Mouse (Mus musculus) megakaryocyte, embryonic 14.5 days (primary cell): Measurements from ENCODE around the gene Kif22. TPM values are rescaled to one million over a fixed set of nuclear protein-coding genes. Genes with fewer than 3 reads are reported as not detected.

Experiments
- H3K27me3 ChIP-seq: replicated peaks from 2 replicates; pipeline ENCODE3; 2012; ENCODE audit warnings: inconsistent platforms
- H3K36me3 ChIP-seq: replicated peaks from 2 replicates; pipeline ENCODE3; 2012; ENCODE audit warnings: low read length, inconsistent platforms, mixed read lengths
- H3K4me1 ChIP-seq: 2 replicates; pipeline ENCODE4 v1.6.1; 2012; ENCODE audit warnings: inconsistent platforms
- H3K4me3 ChIP-seq: replicated peaks from 2 replicates; pipeline ENCODE3; 2012; ENCODE audit warnings: moderate library complexity, mild to moderate bottlenecking, inconsistent platforms
- H3K9me3 ChIP-seq: 2 replicates; pipeline ENCODE4 v1.6.1; 2012; ENCODE audit warnings: inconsistent platforms
- FLI1 ChIP-seq: IDR thresholded peaks from 2 replicates; pipeline ENCODE4 v1.6.1; 2012; ENCODE audit warnings: low read length, inconsistent platforms, mixed read lengths
- GATA1 ChIP-seq: IDR thresholded peaks from 3 replicates; pipeline ENCODE4 v1.6.1; 2012; ENCODE audit warnings: mixed read lengths, low read length, inconsistent platforms, borderline replicate concordance
- polyA plus RNA-seq: library from polyadenylated mRNA; stranded (reverse); fragments of >175 nt; gene quantifications from 2 replicates; pipeline ENCODE4 v1.2.3, GENCODE M21; 2012; ENCODE audit warnings: low replicate concordance; ENCODE audit not compliant: insufficient read depth

Kif22 gene
- polyA plus RNA-seq, 1 experiment: 18.0 TPM

GRCm38 (mm10) chr7:126984667-126985444 is 57.4 kb downstream of the Kif22 start:
- Histone ChIP-seq H3K4me1 (peaks cover 20% of the 10 kb centered on the region), H3K4me3 (no peak overlapping the region), H3K9me3 (no peaks in the 10 kb centered on the region), H3K36me3 (peaks cover 91% of the 10 kb centered on the region), H3K27me3 (no peaks in the 10 kb centered on the region)
- TF ChIP-seq GATA1 (no peak), FLI1 (no peak)

GRCm38 (mm10) chr7:126983113-126983512 is 59.2 kb downstream of the Kif22 start:
- Histone ChIP-seq H3K27me3 (no peaks in the 10 kb centered on the region), H3K9me3 (no peaks in the 10 kb centered on the region), H3K4me3 (no peak overlapping the region), H3K4me1 (peaks cover 38% of the 10 kb centered on the region), H3K36me3 (peaks cover 91% of the 10 kb centered on the region)
- TF ChIP-seq FLI1 (no peak), GATA1 (no peak)

DNA sequence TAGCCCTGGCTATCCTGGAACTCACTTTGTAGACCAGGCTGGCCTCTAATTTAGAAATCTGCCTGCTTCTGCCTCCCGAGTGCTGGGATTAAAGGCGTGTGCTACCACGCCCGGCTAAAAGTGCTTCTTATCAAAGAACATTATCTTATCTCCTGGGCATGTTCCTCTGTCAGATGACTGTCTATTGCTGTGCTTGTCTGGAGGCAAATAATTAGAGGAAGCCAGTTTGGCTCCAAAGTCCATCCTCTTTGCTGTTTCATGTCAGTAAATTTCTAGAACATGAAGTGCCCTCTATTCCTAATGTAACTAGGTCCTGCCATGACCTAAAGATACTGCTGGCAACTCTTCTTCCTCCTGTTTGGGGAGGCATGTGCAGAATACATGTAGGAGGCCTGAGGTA is 60.2 kb downstream of the Kif22 start:
- Histone ChIP-seq H3K36me3 (peaks cover 87% of the 10 kb centered on the region), H3K27me3 (no peaks in the 10 kb centered on the region), H3K4me1 (peaks cover 46% of the 10 kb centered on the region), H3K4me3 (no peak overlapping the region), H3K9me3 (no peaks in the 10 kb centered on the region)
- no peak for TF ChIP-seq FLI1
- no peak for TF ChIP-seq GATA1

DNA sequence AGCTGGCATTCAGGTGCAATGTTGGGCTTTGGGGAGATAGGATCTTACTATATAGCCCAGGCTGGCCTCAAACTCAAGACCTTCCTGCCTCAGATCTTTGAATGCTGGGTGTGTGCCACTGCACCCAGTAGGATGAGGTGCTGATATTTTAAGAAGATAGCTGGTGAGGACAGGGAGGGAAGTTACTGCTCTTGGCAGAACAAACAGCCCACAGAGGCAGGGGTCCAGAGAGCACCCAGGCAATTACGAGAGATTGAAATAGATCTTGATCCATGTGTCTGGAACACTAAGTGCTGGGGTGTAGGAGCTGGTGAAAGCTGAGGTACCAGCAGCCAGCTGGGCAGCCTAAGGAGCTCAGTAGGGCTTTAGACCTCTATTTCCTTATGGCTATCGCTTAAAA is 60.7 kb downstream of the Kif22 start:
- H3K4me3 ChIP-seq: no peak overlapping the region
- peaks cover 82% of the 10 kb centered on the region for H3K36me3 ChIP-seq
- TF ChIP-seq FLI1 (no peak), GATA1 (no peak)
- peaks cover 51% of the 10 kb centered on the region for H3K4me1 ChIP-seq
- H3K27me3 ChIP-seq: no peaks in the 10 kb centered on the region
- H3K9me3 ChIP-seq: no peaks in the 10 kb centered on the region

DNA sequence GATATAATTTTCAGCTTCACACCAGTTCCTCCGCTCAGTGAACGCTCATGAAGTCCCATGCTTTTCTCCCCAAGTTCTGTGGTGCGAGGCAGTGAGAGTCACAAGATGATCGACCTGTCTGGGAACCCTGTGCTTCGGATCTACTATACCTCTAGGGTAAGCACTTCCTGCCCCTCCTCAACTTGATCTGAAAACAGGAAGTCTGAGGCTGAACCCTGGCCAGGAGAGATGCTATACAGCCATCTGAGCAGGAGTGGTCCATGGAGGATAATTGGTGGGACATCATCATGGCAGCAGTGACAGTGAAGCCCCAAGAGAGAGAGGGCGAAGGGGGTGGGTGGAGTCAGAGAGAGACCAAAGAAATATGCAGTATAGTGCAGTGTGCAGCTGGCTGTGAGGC is 63.4 kb downstream of the Kif22 start:
- H3K9me3 ChIP-seq: no peaks in the 10 kb centered on the region
- peaks cover 58% of the 10 kb centered on the region for H3K36me3 ChIP-seq
- TF ChIP-seq GATA1 (no peak), FLI1 (no peak)
- no peaks in the 10 kb centered on the region for H3K27me3 ChIP-seq
- peaks cover 62% of the 10 kb centered on the region for H3K4me1 ChIP-seq
- no peak overlapping the region for H3K4me3 ChIP-seq

Other genes starting within 250 kb of the Kif22 start
- gene Ppp4c, start 250.0 kb downstream of the Kif22 start, polyA plus RNA-seq: 46.3 and 115 TPM in 2 replicates
- gene Fam57b, start 244.8 kb downstream of the Kif22 start, polyA plus RNA-seq: 13.5 and 29.3 TPM in 2 replicates
- gene 4930451I11Rik, start 210.8 kb downstream of the Kif22 start, polyA plus RNA-seq: not detected in 2 replicates
- gene Doc2a, start 195.1 kb downstream of the Kif22 start, polyA plus RNA-seq: 1.3 TPM in 1 of 2 replicates, not detected in the other
- 9.3 and 60.8 TPM in 2 replicates for gene Hirip3, start 180.5 kb downstream of the Kif22 start, polyA plus RNA-seq
- gene Ino80e, start 180.1 kb downstream of the Kif22 start, polyA plus RNA-seq: 823 and 1,411 TPM in 2 replicates
- gene Taok2, start 157.8 kb downstream of the Kif22 start, polyA plus RNA-seq: 159 and 479 TPM in 2 replicates
- gene Tmem219, start 119.6 kb downstream of the Kif22 start, polyA plus RNA-seq: 50.9 TPM in 2 replicates
- 26.4 and 59.2 TPM in 2 replicates for gene Kctd13, start 113.6 kb downstream of the Kif22 start, polyA plus RNA-seq
- gene Asphd1, start 92.9 kb downstream of the Kif22 start, polyA plus RNA-seq: not detected in 2 replicates
- gene Sez6l2, start 91.9 kb downstream of the Kif22 start, polyA plus RNA-seq: 1.7 and 2.0 TPM in 2 replicates
- 105 and 211 TPM in 2 replicates for gene Cdipt, start 66.6 kb downstream of the Kif22 start, polyA plus RNA-seq
- 1.8 TPM in 1 of 2 replicates, not detected in the other for gene Cdiptos, start 66.4 kb downstream of the Kif22 start, polyA plus RNA-seq
- gene Mvp, start 27.9 kb downstream of the Kif22 start, polyA plus RNA-seq: 39.1 and 72.4 TPM in 2 replicates
- gene Pagr1b, start 26.0 kb downstream of the Kif22 start, polyA plus RNA-seq: 4.2 TPM in 1 of 2 replicates, not detected in the other
- 15.8 and 94.8 TPM in 2 replicates for gene Pagr1a, start 25.1 kb downstream of the Kif22 start, polyA plus RNA-seq
- 164 and 252 TPM in 2 replicates for gene Gm42742, start 21.4 kb downstream of the Kif22 start, polyA plus RNA-seq
- gene Prrt2, start 21.3 kb downstream of the Kif22 start, polyA plus RNA-seq: 0.68 and 3.9 TPM in 2 replicates
- gene Maz, start 15.4 kb downstream of the Kif22 start, polyA plus RNA-seq: 324 and 1,017 TPM in 2 replicates
- gene Zg16, start 44.9 kb upstream of the Kif22 start, polyA plus RNA-seq: not detected in 2 replicates
- gene AI467606, start 48.9 kb upstream of the Kif22 start, polyA plus RNA-seq: 71.8 and 93.9 TPM in 2 replicates
- gene Qprt, start 79.8 kb upstream of the Kif22 start, polyA plus RNA-seq: not detected in 2 replicates
- gene Spn, start 95.4 kb upstream of the Kif22 start, polyA plus RNA-seq: 2.2 and 17.4 TPM in 2 replicates
- gene Cd2bp2, start 153.6 kb upstream of the Kif22 start, polyA plus RNA-seq: 13.5 and 43.5 TPM in 2 replicates
- 83.3 and 137 TPM in 2 replicates for gene Tbc1d10b, start 166.0 kb upstream of the Kif22 start, polyA plus RNA-seq
- gene Mylpf, start 166.4 kb upstream of the Kif22 start, polyA plus RNA-seq: 4.7 TPM in 1 of 2 replicates, not detected in the other
- gene Zfp553, start 190.6 kb upstream of the Kif22 start, polyA plus RNA-seq: 10.8 and 17.3 TPM in 2 replicates
- gene Sept1, start 190.7 kb upstream of the Kif22 start, polyA plus RNA-seq: 369 and 529 TPM in 2 replicates
- gene Zfp771, start 201.8 kb upstream of the Kif22 start, polyA plus RNA-seq: 85.4 and 270 TPM in 2 replicates
- gene Dctpp1, start 218.2 kb upstream of the Kif22 start, polyA plus RNA-seq: 65.3 and 143 TPM in 2 replicates
- 32.9 and 41.0 TPM in 2 replicates for gene Sephs2, start 231.6 kb upstream of the Kif22 start, polyA plus RNA-seq